Mouse (Mus musculus): Measurements from ENCODE around the gene Gm17657.

DNA sequence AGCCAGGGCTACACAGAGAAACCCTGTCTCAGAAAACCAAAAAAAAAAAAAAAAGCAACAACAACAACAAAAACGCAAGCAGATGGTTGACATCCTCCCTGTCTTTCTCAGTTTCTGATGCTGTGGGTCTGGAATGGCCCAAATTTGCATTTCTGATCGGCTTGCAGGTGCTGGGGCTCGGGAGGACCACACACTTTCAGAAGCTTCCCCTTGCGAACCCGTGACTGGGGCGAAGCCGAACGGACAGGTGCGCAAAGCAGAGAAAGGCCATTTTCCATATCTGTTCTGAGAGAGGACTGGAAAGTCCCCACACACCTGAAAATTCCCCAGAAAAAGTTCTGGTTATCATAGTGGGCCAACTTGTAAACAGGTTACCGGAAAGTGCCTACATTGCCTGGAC is 72.1 kb downstream of the Gm17657 start:
- TF ChIP-seq CTCF (IDR thresholded peaks at IDR 0.05; ENCODE audit: low read depth) (no peak), EP300 (IDR thresholded peaks at IDR 0.05; ENCODE audit: low read depth) (no peak)
